Mouse (Mus musculus): ENCODE data around the gene Yars. TPM values are rescaled to one million over a fixed set of nuclear protein-coding genes. Genes with fewer than 3 reads are reported as not detected.
A peak's percentile ranks its signal among the peaks of the same experiment; 100 is the strongest.

The Yars gene
- total and polyA plus RNA-seq, 3 experiments, result 89.5 to 539 (median 179) TPM

GRCm38 (mm10) chr4:129140808-129141207, 48.8 kb upstream of the Yars start (continued):
- no peak for TF ChIP-seq SMC3 (IDR thresholded peaks at IDR 0.05; ENCODE audit: low read depth, low read length)
- TF ChIP-seq CTCF (IDR thresholded peaks at IDR 0.05 in 2 of 3, conservative IDR thresholded peaks at IDR 0.05 in 1 of 3; ENCODE audit: control insufficient read depth in 1 of 3, insufficient read depth in 1 of 3, low read depth in 2 of 3, low read length in 3 of 3, poor library complexity in 1 of 3, severe bottlenecking in 1 of 3), result no peak
- no peak for TF ChIP-seq NELFE (IDR thresholded peaks at IDR 0.05; ENCODE audit: low read depth, low read length)
- no peak for TF ChIP-seq TBP (IDR thresholded peaks at IDR 0.05; ENCODE audit: low read depth, low read length)
- no peak for TF ChIP-seq ELF1 (IDR thresholded peaks at IDR 0.05; ENCODE audit: low read depth, low read length)
- no peak; a peak in 1 of 4 replicates for TF ChIP-seq POLR2A (IDR thresholded peaks at IDR 0.05; ENCODE audit: control insufficient read depth in 1 of 2, insufficient read depth in 1 of 2, low read depth in 1 of 2, low read length in 2 of 2, poor library complexity in 1 of 2)
- TF ChIP-seq POLR2AphosphoS5 (IDR thresholded peaks at IDR 0.05; ENCODE audit: borderline replicate concordance, low read depth, low read length), result no peak
- TF ChIP-seq MAX (IDR thresholded peaks at IDR 0.05; ENCODE audit: low read length), result no peak
- TF ChIP-seq MYC (IDR thresholded peaks at IDR 0.05; ENCODE audit: low read depth, low read length), result 0 out of 2 replicates have a peak, but pooled peaks have one; percentile 17
- peak; percentile 54 to 57; a peak in 3 of 4 replicates for TF ChIP-seq EP300 (IDR thresholded peaks at IDR 0.05; ENCODE audit: low read depth in 1 of 2, low read length in 2 of 2)

GRCm38 (mm10) chr4:129141560-129142438, 47.8 kb upstream of the Yars start:
- peak overlapping the region; percentile 39 for H3K9ac ChIP-seq (ENCODE audit: control insufficient read depth, low read depth, low read length, poor library complexity, severe bottlenecking)
- peak overlapping the region; percentile 9 to 13; a peak in 3 of 4 replicates for H3K4me3 ChIP-seq (ENCODE audit: control insufficient read depth in 1 of 2, insufficient read depth in 1 of 2, low read depth in 2 of 2, low read length in 2 of 2)
- peak overlapping the region; percentile 82 for H3K27ac ChIP-seq (ENCODE audit: control insufficient read depth, low read depth, low read length)
- peak; percentile 83 for DNase-seq (ENCODE audit: low read depth, low spot score)
- no peaks in the 10 kb centered on the region for H3K27me3 ChIP-seq (ENCODE audit: control insufficient read depth in 1 of 2, insufficient read depth in 2 of 2, low read length in 2 of 2)
- peaks cover 36 to 56% of the 10 kb centered on the region in 2 experiments for H3K4me1 ChIP-seq (ENCODE audit: control insufficient read depth in 1 of 2, insufficient read depth in 2 of 2, low read length in 2 of 2)
- H3K36me3 ChIP-seq (ENCODE audit: control insufficient read depth in 1 of 2, insufficient read depth in 2 of 2, low read length in 2 of 2), result peaks cover 0 to 49% of the 10 kb centered on the region in 2 experiments; a peak in 2 of 4 replicates
- no peaks in the 10 kb centered on the region for H3K9me3 ChIP-seq (replicated peaks; ENCODE audit: insufficient read depth, low read length)
- peaks cover 2% of the 10 kb centered on the region; the same call in 1 of the 2 replicates for H3K79me2 ChIP-seq (ENCODE audit: control insufficient read depth, insufficient read depth, low read length, poor library complexity)
- TF ChIP-seq GATA1 (IDR thresholded peaks at IDR 0.05; ENCODE audit: low read depth, low read length), result peak; percentile 32; the same call in 1 of the 2 replicates
- TF ChIP-seq USF1 (IDR thresholded peaks at IDR 0.05; ENCODE audit: low read depth, low read length), result no peak
- TF ChIP-seq RCOR1 (IDR thresholded peaks at IDR 0.05; ENCODE audit: low read depth, low read length), result peak; percentile 95
- 0 out of 2 replicates have a peak, but pooled peaks have one; percentile 44 for TF ChIP-seq HCFC1 (IDR thresholded peaks at IDR 0.05; ENCODE audit: low read depth, low read length)
- no peak for TF ChIP-seq NELFE (IDR thresholded peaks at IDR 0.05; ENCODE audit: low read depth, low read length)
- no peak; a peak in 1 of 4 replicates for TF ChIP-seq POLR2A (IDR thresholded peaks at IDR 0.05; ENCODE audit: control insufficient read depth in 1 of 2, insufficient read depth in 1 of 2, low read depth in 1 of 2, low read length in 2 of 2, poor library complexity in 1 of 2)
- TF ChIP-seq UBTF (IDR thresholded peaks at IDR 0.05; ENCODE audit: borderline replicate concordance, insufficient read depth, low read depth, low read length), result no peak
- TF ChIP-seq SIN3A (IDR thresholded peaks at IDR 0.05; ENCODE audit: low read length), result peak; percentile 87
- no peak for TF ChIP-seq CHD2 (IDR thresholded peaks at IDR 0.05; ENCODE audit: low read length)
- no peak for TF ChIP-seq NRF1 (IDR thresholded peaks at IDR 0.05; ENCODE audit: insufficient read depth, low read depth, low read length, poor library complexity, severe bottlenecking)
- TF ChIP-seq ZMIZ1 (IDR thresholded peaks at IDR 0.05; ENCODE audit: low read depth, low read length), result no peak
- no peak for TF ChIP-seq CHD1 (IDR thresholded peaks at IDR 0.05; ENCODE audit: low read depth, low read length)
- TF ChIP-seq MXI1 (IDR thresholded peaks at IDR 0.05; ENCODE audit: low read depth, low read length), result peak; percentile 94
- TF ChIP-seq MAZ (IDR thresholded peaks at IDR 0.05; ENCODE audit: low read depth, low read length), result peak; percentile 80; the same call in 1 of the 2 replicates
- peak; percentile 88 for TF ChIP-seq MAX (IDR thresholded peaks at IDR 0.05; ENCODE audit: low read length)
- no peak for TF ChIP-seq E2F4 (IDR thresholded peaks at IDR 0.05; ENCODE audit: borderline replicate concordance, low read depth, low read length)
- peak; percentile 91 for TF ChIP-seq BHLHE40 (IDR thresholded peaks at IDR 0.05; ENCODE audit: borderline replicate concordance, low read depth, low read length)
- no peak for TF ChIP-seq GABPA (IDR thresholded peaks at IDR 0.05; ENCODE audit: low read depth, low read length)
- no peak for TF ChIP-seq RAD21 (IDR thresholded peaks at IDR 0.05; ENCODE audit: low read depth, low read length)
- no peak for TF ChIP-seq TBP (IDR thresholded peaks at IDR 0.05; ENCODE audit: low read depth, low read length)
- TF ChIP-seq ZNF384 (IDR thresholded peaks at IDR 0.05; ENCODE audit: low read depth, low read length), result peak; percentile 66
- TF ChIP-seq ETS1 (IDR thresholded peaks at IDR 0.05; ENCODE audit: low read depth, low read length), result peak; percentile 91
- TF ChIP-seq POLR2AphosphoS5 (IDR thresholded peaks at IDR 0.05; ENCODE audit: borderline replicate concordance, low read depth, low read length), result no peak
- no peak for TF ChIP-seq JUND (IDR thresholded peaks at IDR 0.05; ENCODE audit: low read depth, low read length)
- TF ChIP-seq MEF2A (IDR thresholded peaks at IDR 0.05; ENCODE audit: extremely low read depth, insufficient replicate concordance, low read depth, low read length, poor library complexity, severe bottlenecking), result no peak
- TF ChIP-seq POLR2AphosphoS2 (IDR thresholded peaks at IDR 0.05; ENCODE audit: low read length), result no peak
- no peak for TF ChIP-seq CTCF (IDR thresholded peaks at IDR 0.05 in 2 of 3, conservative IDR thresholded peaks at IDR 0.05 in 1 of 3; ENCODE audit: control insufficient read depth in 1 of 3, insufficient read depth in 1 of 3, low read depth in 2 of 3, low read length in 3 of 3, poor library complexity in 1 of 3, severe bottlenecking in 1 of 3)
- TF ChIP-seq SMC3 (IDR thresholded peaks at IDR 0.05; ENCODE audit: low read depth, low read length), result no peak

All from MEL (cell line).